Mouse (Mus musculus) urinary bladder, postnatal 0 days (tissue): ENCODE results near the gene Abracl. TPM values are rescaled to one million over a fixed set of nuclear protein-coding genes. Genes with fewer than 3 reads are reported as not detected.

ENCODE experiments used
- polyA plus RNA-seq: library from polyadenylated mRNA; unstranded; fragments of >200 nt; fragmentation: Nextera tagmentation; extraction: Ambion mirVana; gene quantifications from 2 replicates; pipeline ENCODE4 v1.2.1, GENCODE M21; 2015

Abracl gene
- polyA plus RNA-seq = 197 and 269 TPM in 2 replicates

GRCm38 (mm10) chr10:18022741-18023347 is at the start of gene Abracl:
Gene Abracl (minus strand): TSS chr10:18023288.

DNA sequence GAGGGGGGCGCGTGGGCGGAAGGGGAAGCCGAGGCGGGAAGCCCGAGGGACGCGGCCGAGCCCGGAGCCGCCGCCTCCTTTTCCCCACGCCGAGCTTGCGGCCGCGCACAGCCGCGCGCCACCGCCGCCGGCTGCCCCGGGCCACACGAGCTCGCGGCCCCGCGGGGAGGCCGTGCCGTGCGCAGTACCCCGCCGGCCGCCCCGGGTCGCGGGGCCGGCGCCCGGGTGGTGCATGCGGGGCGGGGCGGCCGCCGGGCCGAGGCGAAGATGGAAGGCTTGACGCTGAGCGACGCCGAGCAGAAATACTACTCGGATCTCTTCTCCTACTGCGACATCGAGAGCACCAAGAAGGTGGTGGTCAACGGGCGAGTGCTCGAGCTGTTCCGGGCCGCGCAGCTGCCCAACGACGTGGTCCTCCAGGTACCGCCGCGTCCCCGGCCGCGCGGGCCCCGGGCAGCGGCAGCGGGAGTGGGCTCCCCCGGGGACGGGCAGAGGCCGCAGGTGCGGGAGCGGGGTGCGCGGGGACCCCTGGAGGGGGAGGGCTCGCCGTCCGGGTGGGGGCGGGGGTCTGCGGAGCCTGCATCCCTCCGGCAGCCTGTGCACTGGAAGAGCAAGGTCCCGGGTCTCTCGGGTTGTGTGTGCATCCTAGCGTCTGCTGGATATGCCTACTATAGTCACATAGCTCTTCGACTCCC is 32.8 kb upstream of the Abracl start, which contains the start of gene Reps1:
Reps1 (plus strand) TSS at position 166 of the 695 bp plus-strand sequence.

Other genes starting within 250 kb of the Abracl start
- gene Txlnb, start 227.1 kb downstream of the Abracl start, polyA plus RNA-seq = 0.27 and 0.55 TPM in 2 replicates
- 5.2 and 6.4 TPM in 2 replicates for gene Heca, start 75.2 kb downstream of the Abracl start, polyA plus RNA-seq
- gene Reps1, start 32.6 kb upstream of the Abracl start, polyA plus RNA-seq = 6.4 and 7.9 TPM in 2 replicates
- gene Ect2l, start 187.6 kb upstream of the Abracl start, polyA plus RNA-seq = 0.10 and 0.25 TPM in 2 replicates
- 6.0 and 7.3 TPM in 2 replicates for gene Ccdc28a, start 211.7 kb upstream of the Abracl start, polyA plus RNA-seq